Mouse (Mus musculus) hindbrain, embryonic 11.5 days (tissue): Measurements from ENCODE around the gene Abca8b. TPM values are rescaled to one million over a fixed set of nuclear protein-coding genes. Genes with fewer than 3 reads are reported as not detected.
"Not testable (repeated sequence)": the region's sequence is repeated elsewhere in the genome, so short reads cannot be mapped to it uniquely, and the experiment has no call there.

ENCODE experiments used
- ATAC-seq: fragments of 200-750 bp; cut with Nextera tagmentation; 2 replicates; pipeline ENCODE4 v1.8.0; 2017; ENCODE audit warnings: mild to moderate bottlenecking, moderate TSS enrichment, moderate library complexity; ENCODE audit not compliant: low FRiP score
- DNase-seq: peaks from one replicate; pipeline ENCODE4 v3.0.0-alpha.2; 2015; ENCODE audit warnings: low spot score
- H3K27ac ChIP-seq: fragments of 300-500 bp; sonication (generic); 2 replicates; pipeline ENCODE4 v1.5.1; 2014; ENCODE audit warnings: mild to moderate bottlenecking, low read depth, low read length
- H3K27me3 ChIP-seq: fragments of 300-500 bp; sonication (generic); 2 replicates; pipeline ENCODE4 v1.6.1; 2014; ENCODE audit warnings: mild to moderate bottlenecking, low read length, moderate library complexity, mixed read lengths; ENCODE audit not compliant: control insufficient read depth, insufficient read depth
- H3K36me3 ChIP-seq: fragments of 300-500 bp; sonication (generic); 2 replicates; pipeline ENCODE4 v1.6.1; 2014; ENCODE audit warnings: mild to moderate bottlenecking, low read length, moderate library complexity, mixed read lengths; ENCODE audit not compliant: control insufficient read depth, insufficient read depth
- H3K4me1 ChIP-seq: fragments of 300-500 bp; sonication (generic); replicated peaks from 2 replicates; pipeline ENCODE4 v1.6.1; 2014; ENCODE audit warnings: low read length, mixed read lengths; ENCODE audit not compliant: control insufficient read depth, insufficient read depth
- H3K4me2 ChIP-seq: fragments of 300-500 bp; sonication (generic); replicated peaks from 2 replicates; pipeline ENCODE4 v1.6.1; 2014; ENCODE audit warnings: mild to moderate bottlenecking, low read depth, low read length
- H3K4me3 ChIP-seq: fragments of 300-500 bp; sonication (generic); 2 replicates; pipeline ENCODE4 v1.5.1; 2014; ENCODE audit warnings: low read depth, low read length
- H3K9ac ChIP-seq: fragments of 300-500 bp; sonication (generic); 2 replicates; pipeline ENCODE4 v1.6.1; 2014; ENCODE audit warnings: low read depth, low read length
- H3K9me3 ChIP-seq: fragments of 300-500 bp; sonication (generic); 2 replicates; pipeline ENCODE4 v1.6.1; 2016; ENCODE audit warnings: low read length; ENCODE audit not compliant: control insufficient read depth
- WGBS: fragments of 180-500 bp; shearing (Covaris S2); extraction: QIAGEN DNeasy Blood & Tissue Kit; methylation state at CpG from one replicate; pipeline ENCODE4 v1.1.7; 2014; 5-methylcytosine and 5-hydroxymethylcytosine counted together
- polyA plus RNA-seq: library from polyadenylated mRNA; unstranded; fragments of >200 nt; fragmentation: Nextera tagmentation; extraction: Ambion mirVana; gene quantifications from 2 replicates; pipeline ENCODE4 v1.2.1, GENCODE M21; 2014

The Abca8b gene
- polyA plus RNA-seq, 1 experiment from 2014 or later = 0.71 TPM

DNA sequence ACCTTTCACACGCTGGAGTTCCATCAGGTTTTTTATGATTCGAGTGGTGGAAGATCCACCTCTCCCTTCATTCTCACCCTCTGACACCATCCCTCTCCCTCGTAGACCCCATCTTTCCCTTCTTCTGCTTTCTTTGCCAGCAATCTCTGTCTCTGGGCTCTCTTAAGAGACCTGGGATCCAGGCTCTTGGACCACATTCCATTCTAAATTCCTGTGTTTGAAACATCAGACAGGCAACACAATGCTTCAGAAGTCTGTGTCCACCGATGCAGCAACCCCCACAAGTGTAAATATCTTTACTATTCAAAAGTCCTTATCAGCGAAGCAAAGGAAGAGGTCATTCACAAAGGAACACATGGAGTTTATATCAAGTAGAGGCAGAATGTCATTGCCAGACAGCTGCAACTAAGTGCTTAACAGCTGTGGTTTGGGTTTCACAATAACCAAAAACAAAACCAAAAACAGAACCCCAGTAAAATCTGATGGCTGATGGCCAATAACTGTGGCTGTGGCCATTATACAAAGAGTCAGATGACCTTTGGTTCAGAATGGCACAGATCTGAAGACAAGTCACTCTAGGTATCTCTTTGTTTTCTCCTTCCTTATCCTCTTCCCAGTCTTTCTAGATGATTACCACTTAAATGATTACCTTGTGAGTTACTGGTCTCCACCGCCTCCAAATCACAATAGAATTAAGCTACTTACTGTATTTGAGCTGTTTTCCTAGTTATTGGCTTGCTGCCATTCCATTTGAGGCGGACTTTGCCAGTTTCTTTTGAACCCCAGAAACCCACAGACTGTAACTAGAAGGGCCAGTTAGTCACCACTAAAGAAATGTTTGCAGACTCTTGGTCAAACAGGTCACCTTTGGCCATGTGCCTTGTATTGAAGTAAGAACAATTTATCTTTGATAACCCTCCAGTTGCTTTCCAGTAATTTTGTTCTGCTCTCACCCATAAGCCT, 68.6 kb downstream of the Abca8b start:
- H3K9ac ChIP-seq = no peak overlapping the region
- H3K4me2 ChIP-seq = no peak overlapping the region
- no peak overlapping the region for H3K4me3 ChIP-seq
- H3K4me1 ChIP-seq = no peaks in the 10 kb centered on the region
- ATAC-seq (no peak), DNase-seq (no peak)
- no peaks in the 10 kb centered on the region for H3K9me3 ChIP-seq
- H3K27me3 ChIP-seq = no peaks in the 10 kb centered on the region
- H3K36me3 ChIP-seq = no peaks in the 10 kb centered on the region
- WGBS = 75% methylated on average over 7 of the region's 7 CpGs
- H3K27ac ChIP-seq = no peak overlapping the region

DNA sequence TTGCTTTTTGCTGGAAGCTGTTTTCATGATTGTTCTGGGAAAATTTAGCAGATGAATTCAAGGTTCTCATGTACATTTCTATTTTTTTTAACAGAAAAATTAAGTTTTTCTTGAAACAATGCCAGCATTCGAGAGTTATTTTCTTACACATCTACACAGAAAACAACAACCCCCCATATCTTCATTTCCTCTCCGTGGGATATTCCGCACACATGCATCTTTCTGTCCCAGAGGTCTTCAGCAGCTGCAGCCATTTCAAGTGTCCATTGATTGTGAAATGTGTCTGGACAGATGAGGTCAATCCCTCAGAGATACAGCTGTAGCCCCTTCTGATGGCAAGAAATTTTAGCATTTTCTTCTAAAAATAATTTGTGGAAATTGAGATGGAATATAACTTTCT, 73.4 kb downstream of the Abca8b start:
- no peaks in the 10 kb centered on the region for H3K9me3 ChIP-seq
- no peak overlapping the region for H3K4me2 ChIP-seq
- no peak overlapping the region for H3K9ac ChIP-seq
- H3K27ac ChIP-seq = no peak overlapping the region
- WGBS = 78% methylated on average over 3 of the region's 3 CpGs
- H3K4me1 ChIP-seq = no peaks in the 10 kb centered on the region
- no peaks in the 10 kb centered on the region for H3K36me3 ChIP-seq
- ATAC-seq = no peak
- no peaks in the 10 kb centered on the region for H3K27me3 ChIP-seq
- H3K4me3 ChIP-seq = no peak overlapping the region
- DNase-seq = no peak

DNA sequence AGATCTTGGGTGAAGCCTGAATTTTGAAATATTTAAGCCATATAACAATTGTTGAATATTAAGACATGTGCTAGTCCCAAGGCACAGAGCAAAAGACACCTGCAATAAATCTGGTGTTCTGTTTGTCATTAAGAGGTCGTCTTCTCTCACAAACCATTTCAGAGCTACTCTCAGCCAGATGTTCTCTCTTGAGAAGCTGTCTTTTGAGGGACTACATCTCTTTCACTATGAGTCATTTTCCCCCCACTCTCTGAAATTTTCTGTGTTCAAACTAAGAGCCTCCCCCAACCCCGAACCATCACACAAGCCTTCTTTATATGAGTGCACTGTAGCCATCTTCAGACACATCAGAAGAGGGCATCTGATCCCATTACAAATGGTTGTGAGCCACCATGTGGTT, 76.2 kb downstream of the Abca8b start:
- no peak for ATAC-seq
- WGBS = 74% methylated on average over 2 of the region's 2 CpGs
- no peak overlapping the region for H3K4me3 ChIP-seq

DNA sequence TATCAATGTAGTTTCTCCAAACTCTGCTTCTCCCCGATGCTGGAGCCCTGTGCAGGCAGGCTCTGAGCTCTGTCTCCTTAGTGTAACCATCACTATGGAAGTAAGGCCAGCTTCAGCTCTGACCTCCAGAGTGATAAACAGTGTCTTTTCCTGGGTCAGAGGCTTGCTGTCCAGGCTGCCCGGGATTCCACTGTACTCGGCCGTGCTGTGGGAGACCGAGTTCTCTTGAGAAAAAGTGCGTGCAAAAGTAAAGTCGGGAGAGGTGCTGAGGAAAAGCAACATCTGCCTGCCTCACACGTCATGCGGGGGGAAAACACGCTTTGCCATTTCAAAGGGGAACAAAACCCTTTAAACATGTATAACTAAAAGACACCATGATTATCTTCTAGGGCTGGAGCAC, 79.0 kb downstream of the Abca8b start:
- Histone ChIP-seq H3K27me3 (no peaks in the 10 kb centered on the region), H3K4me2 (no peak overlapping the region), H3K36me3 (no peaks in the 10 kb centered on the region), H3K9ac (no peak overlapping the region), H3K9me3 (no peaks in the 10 kb centered on the region), H3K4me3 (no peak overlapping the region), H3K27ac (no peak overlapping the region), H3K4me1 (no peaks in the 10 kb centered on the region)
- DNase-seq (no peak), ATAC-seq (no peak)
- 86% methylated on average over 10 of the region's 10 CpGs for WGBS

More for the DNA sequence above, 76.2 kb downstream of the Abca8b start:
- Histone ChIP-seq H3K27me3 (no peaks in the 10 kb centered on the region), H3K9ac (no peak overlapping the region), H3K9me3 (no peaks in the 10 kb centered on the region), H3K4me2 (no peak overlapping the region), H3K36me3 (no peaks in the 10 kb centered on the region), H3K27ac (no peak overlapping the region), H3K4me1 (no peaks in the 10 kb centered on the region)
- no peak for DNase-seq

DNA sequence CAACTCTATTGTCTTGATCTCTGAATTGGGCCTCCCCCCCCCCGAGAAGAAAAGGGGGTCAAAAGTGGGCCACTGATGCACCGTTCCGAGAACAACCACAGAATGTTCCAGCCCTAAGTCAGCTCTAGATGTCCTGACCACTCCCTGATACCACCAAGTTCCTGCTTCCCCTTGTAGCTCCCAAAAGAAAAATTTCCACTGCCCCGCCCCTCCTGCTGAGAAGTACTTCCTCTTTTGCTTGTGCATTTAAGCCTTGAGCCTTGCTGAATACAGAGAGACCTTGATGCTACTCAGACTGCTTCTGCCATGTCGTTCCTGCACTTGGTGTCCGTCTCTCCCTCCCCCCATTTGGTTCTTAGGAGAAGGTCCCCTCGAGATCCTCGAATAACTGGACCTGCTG, 82.5 kb downstream of the Abca8b start:
- not testable (repeated sequence) for H3K9me3 ChIP-seq, H3K4me3 ChIP-seq, H3K27me3 ChIP-seq, H3K4me2 ChIP-seq, H3K9ac ChIP-seq, H3K27ac ChIP-seq, H3K36me3 ChIP-seq, H3K4me1 ChIP-seq, ATAC-seq, DNase-seq
- WGBS = 81% methylated on average over 8 of the region's 8 CpGs

DNA sequence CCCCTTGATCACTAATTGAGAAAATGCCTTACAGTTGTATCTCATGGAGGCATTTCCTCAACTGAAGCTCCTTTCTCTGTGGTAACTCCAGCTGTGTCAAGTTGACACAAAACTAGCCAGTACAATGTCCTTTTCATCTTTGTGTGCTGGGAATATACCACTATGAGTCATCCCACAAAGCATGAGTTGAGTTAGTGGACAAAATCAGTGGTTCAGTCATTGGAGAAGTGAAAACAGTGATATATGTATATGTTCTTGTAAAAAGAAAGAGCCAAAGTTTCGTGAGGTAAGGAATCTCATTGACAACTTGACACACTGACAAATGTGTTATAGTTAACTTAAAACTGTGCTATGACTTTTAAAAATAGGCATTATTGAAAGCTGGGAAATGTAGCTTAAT, 83.5 kb downstream of the Abca8b start:
- not testable (repeated sequence) for DNase-seq, H3K4me2 ChIP-seq, H3K36me3 ChIP-seq, H3K4me3 ChIP-seq, H3K9ac ChIP-seq, H3K27ac ChIP-seq, H3K27me3 ChIP-seq, H3K9me3 ChIP-seq, ATAC-seq, H3K4me1 ChIP-seq
- 61% methylated on average over 1 of the region's 1 CpGs for WGBS

DNA sequence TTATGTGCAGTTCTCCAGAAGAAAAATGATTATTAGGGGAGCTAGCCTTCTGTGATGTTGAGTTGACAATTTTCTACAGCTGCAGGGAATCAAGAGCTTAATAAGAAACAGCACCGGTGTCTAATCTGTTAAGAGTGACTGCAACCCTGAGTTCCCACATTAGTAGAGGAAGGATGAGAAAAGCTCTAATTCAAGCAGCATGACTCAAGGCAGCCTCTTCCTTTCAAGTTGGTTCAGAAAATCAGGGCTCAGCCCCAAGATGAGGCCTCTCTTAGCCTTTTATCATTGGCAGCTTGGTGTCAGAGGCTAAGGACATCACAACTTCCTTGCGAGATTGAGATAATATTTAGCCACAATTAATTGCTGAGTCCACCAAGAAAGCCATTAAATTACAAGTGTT, 85.8 kb downstream of the Abca8b start:
- no peaks in the 10 kb centered on the region for H3K36me3 ChIP-seq
- no peaks in the 10 kb centered on the region for H3K27me3 ChIP-seq
- H3K4me3 ChIP-seq = no peak overlapping the region
- no peaks in the 10 kb centered on the region for H3K4me1 ChIP-seq
- no peak overlapping the region for H3K4me2 ChIP-seq
- no peak for ATAC-seq
- H3K27ac ChIP-seq = no peak overlapping the region
- no peak for DNase-seq
- 77% methylated on average over 2 of the region's 2 CpGs for WGBS
- H3K9me3 ChIP-seq = no peaks in the 10 kb centered on the region
- no peak overlapping the region for H3K9ac ChIP-seq

DNA sequence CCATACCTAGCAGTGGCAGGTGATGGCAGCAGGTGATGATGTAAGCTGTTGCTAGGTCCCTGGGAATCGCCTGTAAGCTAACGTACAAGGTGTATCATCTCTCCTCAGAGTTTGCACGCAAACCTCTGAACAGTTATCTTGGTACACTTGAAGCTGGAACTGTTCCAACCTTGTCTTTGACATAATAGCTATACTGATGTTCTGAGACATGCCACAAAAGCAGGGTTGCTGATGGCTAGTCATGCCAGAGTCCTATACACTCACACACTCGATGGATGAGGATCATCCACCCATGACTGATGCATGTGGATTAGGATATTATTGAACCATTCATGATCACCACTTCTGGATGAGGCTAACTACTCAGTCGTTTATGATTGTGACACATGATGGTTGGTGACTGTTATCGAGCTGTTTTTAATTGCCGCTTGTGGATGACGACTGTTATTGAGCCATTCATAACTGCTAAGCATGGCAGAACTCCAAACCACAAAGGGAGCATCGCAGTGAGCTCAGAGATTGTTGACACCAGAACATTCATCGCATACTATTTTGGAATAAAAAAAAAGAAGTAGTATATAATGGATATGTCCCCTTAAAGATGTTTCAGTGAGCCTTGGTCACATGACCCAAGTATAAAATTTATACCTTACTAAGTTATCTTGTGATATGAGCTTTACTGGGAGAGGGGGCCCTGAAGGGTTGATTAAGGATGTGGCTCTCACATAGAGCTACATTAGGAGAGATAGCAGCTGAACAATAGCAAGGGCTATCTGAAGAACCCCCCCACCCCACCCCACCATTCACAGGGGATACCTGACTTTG, 87.2 kb downstream of the Abca8b start:
- ATAC-seq (no peak), DNase-seq (no peak)
- WGBS = 91% methylated on average over 10 of the region's 10 CpGs
- no peaks in the 10 kb centered on the region for H3K4me1 ChIP-seq
- no peak overlapping the region for H3K4me3 ChIP-seq
- H3K9me3 ChIP-seq = no peaks in the 10 kb centered on the region
- H3K36me3 ChIP-seq = no peaks in the 10 kb centered on the region
- H3K4me2 ChIP-seq = no peak overlapping the region
- H3K9ac ChIP-seq = no peak overlapping the region
- no peaks in the 10 kb centered on the region for H3K27me3 ChIP-seq
- H3K27ac ChIP-seq = no peak overlapping the region
